Mouse (Mus musculus): ENCODE measurements around the gene Cacna2d2. TPM values are rescaled to one million over a fixed set of nuclear protein-coding genes. Genes with fewer than 3 reads are reported as not detected.

Cacna2d2 gene
- polyA plus RNA-seq, 1 experiment from 2014 or later = 9.3 TPM

- no peak for ATAC-seq
- Histone ChIP-seq H3K4me1 (ENCODE audit: control insufficient read depth, insufficient read depth, low read length) (peaks cover 7% of the 10 kb centered on the region), H3K36me3 (ENCODE audit: control insufficient read depth, insufficient read depth, low read length) (no peaks in the 10 kb centered on the region), H3K9me3 (replicated peaks; ENCODE audit: control insufficient read depth, low read length, poor library complexity, severe bottlenecking) (no peaks in the 10 kb centered on the region), H3K27ac (ENCODE audit: low read length) (peak overlapping the region; percentile 60), H3K4me3 (ENCODE audit: low read depth, low read length) (no peak overlapping the region), H3K4me2 (ENCODE audit: low read length) (no peak overlapping the region), H3K9ac (ENCODE audit: low read depth, low read length) (no peak overlapping the region), H3K27me3 (ENCODE audit: control insufficient read depth, insufficient read depth, low read depth, low read length) (no peaks in the 10 kb centered on the region)
- 8% methylated on average over 4 of the region's 4 CpGs for WGBS
Observed at GRCm38 (mm10) chr9:107370106-107370463, 29.3 kb upstream of the Cacna2d2 start.

GRCm38 (mm10) chr9:107372441-107372840, 27.0 kb upstream of the Cacna2d2 start:
- H3K9ac ChIP-seq (ENCODE audit: low read depth, low read length) = no peak overlapping the region
- peaks cover 5% of the 10 kb centered on the region for H3K4me1 ChIP-seq (ENCODE audit: control insufficient read depth, insufficient read depth, low read length)
- H3K27me3 ChIP-seq (ENCODE audit: control insufficient read depth, insufficient read depth, low read depth, low read length) = no peaks in the 10 kb centered on the region; the same call in 1 of the 2 replicates
- WGBS = 56% methylated on average over 4 of the region's 4 CpGs
- no peaks in the 10 kb centered on the region for H3K9me3 ChIP-seq (replicated peaks; ENCODE audit: control insufficient read depth, low read length, poor library complexity, severe bottlenecking)
- H3K27ac ChIP-seq (ENCODE audit: low read length) = no peak overlapping the region
- H3K4me3 ChIP-seq (ENCODE audit: low read depth, low read length) = no peak overlapping the region
- no peak overlapping the region for H3K4me2 ChIP-seq (ENCODE audit: low read length)
- H3K36me3 ChIP-seq (ENCODE audit: control insufficient read depth, insufficient read depth, low read length) = no peaks in the 10 kb centered on the region
- ATAC-seq = no peak

GRCm38 (mm10) chr9:107374623-107375022, 24.8 kb upstream of the Cacna2d2 start:
- ATAC-seq = no peak
- 6% methylated on average over 8 of the region's 8 CpGs for WGBS

GRCm38 (mm10) chr9:107375451-107375850, 24.0 kb upstream of the Cacna2d2 start:
- Histone ChIP-seq H3K27ac (ENCODE audit: low read length) (no peak overlapping the region), H3K9me3 (replicated peaks; ENCODE audit: control insufficient read depth, low read length, poor library complexity, severe bottlenecking) (no peaks in the 10 kb centered on the region), H3K27me3 (ENCODE audit: control insufficient read depth, insufficient read depth, low read depth, low read length) (no peaks in the 10 kb centered on the region; the same call in 1 of the 2 replicates), H3K4me3 (ENCODE audit: low read depth, low read length) (no peak overlapping the region), H3K4me2 (ENCODE audit: low read length) (no peak overlapping the region), H3K4me1 (ENCODE audit: control insufficient read depth, insufficient read depth, low read length) (peaks cover 9% of the 10 kb centered on the region), H3K9ac (ENCODE audit: low read depth, low read length) (no peak overlapping the region), H3K36me3 (ENCODE audit: control insufficient read depth, insufficient read depth, low read length) (no peaks in the 10 kb centered on the region)
- ATAC-seq = no peak
- 11% methylated on average over 5 of the region's 5 CpGs for WGBS

More at GRCm38 (mm10) chr9:107374623-107375022, 24.8 kb upstream of the Cacna2d2 start:
- H3K36me3 ChIP-seq (ENCODE audit: control insufficient read depth, insufficient read depth, low read length) = no peaks in the 10 kb centered on the region
- H3K9ac ChIP-seq (ENCODE audit: low read depth, low read length) = no peak overlapping the region
- H3K4me2 ChIP-seq (ENCODE audit: low read length) = no peak overlapping the region
- no peaks in the 10 kb centered on the region for H3K9me3 ChIP-seq (replicated peaks; ENCODE audit: control insufficient read depth, low read length, poor library complexity, severe bottlenecking)
- H3K4me3 ChIP-seq (ENCODE audit: low read depth, low read length) = no peak overlapping the region
- H3K4me1 ChIP-seq (ENCODE audit: control insufficient read depth, insufficient read depth, low read length) = peaks cover 13% of the 10 kb centered on the region
- H3K27ac ChIP-seq (ENCODE audit: low read length) = no peak overlapping the region
- no peaks in the 10 kb centered on the region; the same call in 1 of the 2 replicates for H3K27me3 ChIP-seq (ENCODE audit: control insufficient read depth, insufficient read depth, low read depth, low read length)

GRCm38 (mm10) chr9:107377961-107378512, 21.4 kb upstream of the Cacna2d2 start:
- peaks cover 3% of the 10 kb centered on the region; the same call in 1 of the 2 replicates for H3K27me3 ChIP-seq (ENCODE audit: control insufficient read depth, insufficient read depth, low read depth, low read length)
- H3K9me3 ChIP-seq (replicated peaks; ENCODE audit: control insufficient read depth, low read length, poor library complexity, severe bottlenecking) = no peaks in the 10 kb centered on the region
- peak overlapping the region; percentile 40 for H3K4me3 ChIP-seq (ENCODE audit: low read depth, low read length)
- H3K27ac ChIP-seq (ENCODE audit: low read length) = peak overlapping the region; percentile 79
- H3K9ac ChIP-seq (ENCODE audit: low read depth, low read length) = peak overlapping the region; percentile 65
- WGBS = 0% methylated on average over 35 of the region's 35 CpGs
- H3K4me2 ChIP-seq (ENCODE audit: low read length) = peak overlapping the region; percentile 71
- no peaks in the 10 kb centered on the region for H3K36me3 ChIP-seq (ENCODE audit: control insufficient read depth, insufficient read depth, low read length)
- ATAC-seq = peak; percentile 75; the same call in 1 of the 2 replicates
- H3K4me1 ChIP-seq (ENCODE audit: control insufficient read depth, insufficient read depth, low read length) = peaks cover 13% of the 10 kb centered on the region

GRCm38 (mm10) chr9:107381723-107382122, 17.7 kb upstream of the Cacna2d2 start:
- H3K9me3 ChIP-seq (replicated peaks; ENCODE audit: control insufficient read depth, low read length, poor library complexity, severe bottlenecking) = no peaks in the 10 kb centered on the region
- H3K9ac ChIP-seq (ENCODE audit: low read depth, low read length) = no peak overlapping the region
- H3K27ac ChIP-seq (ENCODE audit: low read length) = no peak overlapping the region
- H3K36me3 ChIP-seq (ENCODE audit: control insufficient read depth, insufficient read depth, low read length) = no peaks in the 10 kb centered on the region
- no peak for ATAC-seq
- H3K4me1 ChIP-seq (ENCODE audit: control insufficient read depth, insufficient read depth, low read length) = peaks cover 13% of the 10 kb centered on the region
- H3K4me2 ChIP-seq (ENCODE audit: low read length) = no peak overlapping the region
- H3K27me3 ChIP-seq (ENCODE audit: control insufficient read depth, insufficient read depth, low read depth, low read length) = peaks cover 6% of the 10 kb centered on the region; the same call in 1 of the 2 replicates
- H3K4me3 ChIP-seq (ENCODE audit: low read depth, low read length) = no peak overlapping the region
- 14% methylated on average over 8 of the region's 8 CpGs for WGBS

GRCm38 (mm10) chr9:107384396-107384795, 15.0 kb upstream of the Cacna2d2 start:
- H3K36me3 ChIP-seq (ENCODE audit: control insufficient read depth, insufficient read depth, low read length) = no peaks in the 10 kb centered on the region
- no peak overlapping the region for H3K9ac ChIP-seq (ENCODE audit: low read depth, low read length)
- peaks cover 6% of the 10 kb centered on the region for H3K27me3 ChIP-seq (ENCODE audit: control insufficient read depth, insufficient read depth, low read depth, low read length)
- no peak overlapping the region for H3K4me3 ChIP-seq (ENCODE audit: low read depth, low read length)
- H3K9me3 ChIP-seq (replicated peaks; ENCODE audit: control insufficient read depth, low read length, poor library complexity, severe bottlenecking) = no peaks in the 10 kb centered on the region
- 25% methylated on average over 3 of the region's 3 CpGs for WGBS
- no peak for ATAC-seq
- H3K27ac ChIP-seq (ENCODE audit: low read length) = no peak overlapping the region
- no peak overlapping the region for H3K4me2 ChIP-seq (ENCODE audit: low read length)
- peaks cover 4% of the 10 kb centered on the region; the same call in 1 of the 2 replicates for H3K4me1 ChIP-seq (ENCODE audit: control insufficient read depth, insufficient read depth, low read length)

- no peak for ATAC-seq
- H3K4me1 ChIP-seq (ENCODE audit: control insufficient read depth, insufficient read depth, low read length) = peaks cover 5% of the 10 kb centered on the region; the same call in 1 of the 2 replicates
- peaks cover 4% of the 10 kb centered on the region for H3K27me3 ChIP-seq (ENCODE audit: control insufficient read depth, insufficient read depth, low read depth, low read length)
- no peak overlapping the region for H3K27ac ChIP-seq (ENCODE audit: low read length)
- 57% methylated on average over 3 of the region's 3 CpGs for WGBS
- H3K9me3 ChIP-seq (replicated peaks; ENCODE audit: control insufficient read depth, low read length, poor library complexity, severe bottlenecking) = no peaks in the 10 kb centered on the region
- no peak overlapping the region for H3K4me2 ChIP-seq (ENCODE audit: low read length)
- no peak overlapping the region for H3K9ac ChIP-seq (ENCODE audit: low read depth, low read length)
- no peak overlapping the region for H3K4me3 ChIP-seq (ENCODE audit: low read depth, low read length)
- no peaks in the 10 kb centered on the region for H3K36me3 ChIP-seq (ENCODE audit: control insufficient read depth, insufficient read depth, low read length)
Observed at GRCm38 (mm10) chr9:107386722-107387121, 12.7 kb upstream of the Cacna2d2 start.

- Histone ChIP-seq H3K36me3 (ENCODE audit: control insufficient read depth, insufficient read depth, low read length) (no peaks in the 10 kb centered on the region), H3K4me3 (ENCODE audit: low read depth, low read length) (no peak overlapping the region), H3K9ac (ENCODE audit: low read depth, low read length) (no peak overlapping the region), H3K4me2 (ENCODE audit: low read length) (no peak overlapping the region), H3K27me3 (ENCODE audit: control insufficient read depth, insufficient read depth, low read depth, low read length) (peaks cover 2% of the 10 kb centered on the region), H3K4me1 (ENCODE audit: control insufficient read depth, insufficient read depth, low read length) (peaks cover 2% of the 10 kb centered on the region; the same call in 1 of the 2 replicates), H3K9me3 (replicated peaks; ENCODE audit: control insufficient read depth, low read length, poor library complexity, severe bottlenecking) (no peaks in the 10 kb centered on the region), H3K27ac (ENCODE audit: low read length) (no peak overlapping the region)
- ATAC-seq = no peak
- WGBS = 93% methylated on average over 3 of the region's 3 CpGs
Observed at GRCm38 (mm10) chr9:107387708-107388107, 11.7 kb upstream of the Cacna2d2 start.
